9 mouse cellular contexts compared by ENCODE assay signal in the genomic region with DNA sequence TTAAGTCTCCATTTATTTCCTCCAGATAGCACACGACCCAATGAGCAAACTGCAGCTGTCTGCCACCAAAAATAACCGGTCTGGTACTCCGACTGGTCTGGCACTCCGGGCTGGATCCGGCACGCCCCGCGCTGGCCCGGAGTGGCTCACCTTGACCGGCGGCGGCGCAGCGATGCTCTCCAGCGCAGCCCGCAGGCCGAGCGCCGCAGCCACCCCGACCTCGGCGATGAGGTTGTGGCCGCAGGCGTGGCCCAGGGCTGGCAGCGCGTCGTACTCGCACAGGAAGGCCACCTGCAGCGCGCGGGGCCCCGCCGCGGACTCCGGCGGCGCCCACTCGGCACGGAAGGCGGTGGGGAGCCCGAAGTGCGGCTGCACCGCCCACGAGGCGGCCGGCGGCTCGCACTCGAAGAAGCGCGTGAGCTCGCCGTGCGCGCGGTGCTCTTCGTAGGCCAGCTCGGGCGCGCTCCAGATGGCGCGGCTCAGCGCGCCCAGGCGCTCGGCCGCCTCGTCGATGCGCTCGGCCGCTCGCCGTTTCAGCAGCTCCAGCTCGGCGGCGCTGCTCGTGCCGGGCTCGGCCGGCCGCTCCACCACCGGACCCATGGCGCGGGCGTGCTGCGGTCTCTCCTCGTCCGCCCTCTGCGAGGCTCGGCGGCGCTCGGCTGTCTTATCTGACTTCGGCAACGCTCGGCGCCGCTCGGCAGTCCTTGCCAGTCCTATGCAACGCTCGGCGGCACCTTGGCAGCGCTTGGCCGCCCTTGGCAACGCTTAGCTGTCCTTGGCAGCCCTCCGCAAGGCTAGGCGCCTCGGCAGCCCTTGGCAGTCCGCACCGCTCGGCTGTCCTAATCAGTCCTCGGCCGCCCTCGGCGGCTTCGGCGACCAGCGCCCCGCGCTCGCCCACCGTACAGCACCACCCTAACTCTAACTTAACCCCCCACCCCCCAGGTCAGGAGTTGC. TPM values are rescaled to one million over a fixed set of nuclear protein-coding genes. Genes with fewer than 3 reads are reported as not detected.
DNase-seq lines count a peak whose midpoint lies in the region; ATAC-seq and TF ChIP-seq lines count a peak whose summit lies in the region.
"Had no signal": no experiment of that assay in that cellular context is flagged by ENCODE, and none has a peak within 500 bp of the region (broad histone marks: within the 10 kb centered on the region; RNA-seq: fewer than 3 reads in every experiment).

No protein-coding gene starts in this region.

- H3K9me3 ChIP-seq in embryonic facial prominence, embryonic 12.5 days: no peaks in the 10 kb centered on the region
- H3K9me3 ChIP-seq in intestine, postnatal 0 days (ENCODE audit: control insufficient read depth): no peaks in the 10 kb centered on the region
- no peaks in the 10 kb centered on the region for H3K9me3 ChIP-seq in midbrain, embryonic 10.5 days (replicated peaks)

- TF ChIP-seq CTCF in intestine, postnatal 0 days (IDR thresholded peaks at IDR 0.05; ENCODE audit: low read depth): peak; percentile 65

- WGBS in embryonic facial prominence, embryonic 12.5 days: under 1% methylated on average over 121 of the region's 123 CpGs
- under 1% methylated on average over 101 of the region's 123 CpGs for WGBS in intestine, postnatal 0 days
- WGBS in midbrain, embryonic 10.5 days: under 1% methylated on average over 123 of the region's 123 CpGs

- no peaks in the 10 kb centered on the region for H3K4me1 ChIP-seq in embryonic facial prominence, embryonic 12.5 days
- no peaks in the 10 kb centered on the region for H3K4me1 ChIP-seq in intestine, postnatal 0 days (replicated peaks; ENCODE audit: control insufficient read depth, insufficient read depth, low read length)
- peaks cover 13% of the 10 kb centered on the region for H3K4me1 ChIP-seq in midbrain, embryonic 10.5 days

- peak overlapping the region; percentile 96 for H3K4me2 ChIP-seq in embryonic facial prominence, embryonic 12.5 days (replicated peaks)
- H3K4me2 ChIP-seq in intestine, postnatal 0 days (replicated peaks; ENCODE audit: low read depth): peak overlapping the region; percentile 93

- peak; percentile 87 for ATAC-seq in embryonic facial prominence, embryonic 12.5 days (ENCODE audit: insufficient number of reproducible peaks, insufficient read depth, low FRiP score, low TSS enrichment)
- ATAC-seq in granulocyte monocyte progenitor cell, adult 5-6 weeks (replicated peaks; ENCODE audit: poor library complexity, severe bottlenecking): peak; percentile 79
- peak; percentile 91 for ATAC-seq in intestine, postnatal 0 days

- H3K36me3 ChIP-seq in embryonic facial prominence, embryonic 12.5 days: no peaks in the 10 kb centered on the region
- no peaks in the 10 kb centered on the region for H3K36me3 ChIP-seq in intestine, postnatal 0 days (ENCODE audit: control insufficient read depth, insufficient read depth)
- H3K36me3 ChIP-seq in midbrain, embryonic 10.5 days: no peaks in the 10 kb centered on the region

- peak overlapping the region; percentile 59 for H3K4me3 ChIP-seq in embryonic facial prominence, embryonic 12.5 days
- H3K4me3 ChIP-seq in intestine, postnatal 0 days (ENCODE audit: low read depth, low read length): peak overlapping the region; percentile 57
- H3K4me3 ChIP-seq in midbrain, embryonic 10.5 days: peak overlapping the region; percentile 67

- H3K27ac ChIP-seq in embryonic facial prominence, embryonic 12.5 days: peak overlapping the region; percentile 77
- peak overlapping the region; percentile 86 for H3K27ac ChIP-seq in intestine, postnatal 0 days (ENCODE audit: low read depth, low read length)
- peak overlapping the region; percentile 86 for H3K27ac ChIP-seq in midbrain, embryonic 10.5 days (replicated peaks)

- DNase-seq in adrenal gland, postnatal 10 days: peak; percentile 97
- peak; percentile 83 to 84 for DNase-seq in left cerebral cortex, postnatal 36 days (ENCODE audit: low spot score in 2 of 2)
- DNase-seq in midbrain, embryonic 10.5 days (ENCODE audit: low spot score): peak; percentile 83
- DNase-seq in skeletal muscle tissue, adult 2 months (ENCODE audit: low read depth, low spot score): peak; percentile 95
- DNase-seq in yolk sac, embryonic 10.5 days (ENCODE audit: low spot score): peak; percentile 71

- peak overlapping the region; percentile 66 for H3K9ac ChIP-seq in embryonic facial prominence, embryonic 12.5 days
- H3K9ac ChIP-seq in intestine, postnatal 0 days (ENCODE audit: low read depth, low read length): peak overlapping the region; percentile 57

- intact Hi-C loops in left cerebral cortex, postnatal 36 days (cut with DNase I): loop anchor here (2.0 kb wide), 1 partner anchor 58 kb away; no protein-coding TSS in a partner anchor

- peaks cover 13% of the 10 kb centered on the region; the same call in 1 of the 2 replicates for H3K27me3 ChIP-seq in embryonic facial prominence, embryonic 12.5 days
- H3K27me3 ChIP-seq in intestine, postnatal 0 days (replicated peaks; ENCODE audit: control insufficient read depth, insufficient read depth, low read length): no peaks in the 10 kb centered on the region
- H3K27me3 ChIP-seq in midbrain, embryonic 10.5 days (ENCODE audit: low read depth, poor library complexity, severe bottlenecking): peaks cover 23% of the 10 kb centered on the region

RNA-seq across cellular contexts. Expression of a gene that starts 0.5 kb away (rescaled TPM):
- total RNA-seq in adrenal gland, postnatal 10 days (2021): 10 to 100 TPM; 31.3 to 46.6 TPM
- 2.1 TPM in 2 replicates for polyA plus RNA-seq in embryonic facial prominence, embryonic 12.5 days (2016; fragmentation: Nextera tagmentation; extraction: Ambion mirVana)
- not detected in 2 replicates for total RNA-seq in granulocyte monocyte progenitor cell, adult 5-6 weeks (2014; fragmentation: Nextera tagmentation)
- total RNA-seq in granulocyte monocyte progenitor cell, adult 5-6 weeks (2017): 0.62 TPM in 1 of 2 replicates, not detected in the other
- polyA plus RNA-seq in intestine, postnatal 0 days (2015; fragmentation: Nextera tagmentation; extraction: Ambion mirVana): 1.8 and 1.9 TPM in 2 replicates
- total RNA-seq in left cerebral cortex, postnatal 36 days (2021): 1 to 10 TPM; 5.8 to 6.1 TPM
- polyA plus RNA-seq in midbrain, embryonic 10.5 days (2016; fragmentation: Nextera tagmentation; extraction: Ambion mirVana): 1.1 TPM in 2 replicates
- total RNA-seq: neutrophil, adult 5-6 weeks had no signal

RNA-seq across cellular contexts. Expression of a gene that starts 19.7 kb away (rescaled TPM):
- 1 to 10 TPM; 1.7 to 2.2 TPM for total RNA-seq in adrenal gland, postnatal 10 days (2021)
- 14.9 and 15.5 TPM in 2 replicates for polyA plus RNA-seq in embryonic facial prominence, embryonic 12.5 days (2016; fragmentation: Nextera tagmentation; extraction: Ambion mirVana)
- total RNA-seq in granulocyte monocyte progenitor cell, adult 5-6 weeks (2014; fragmentation: Nextera tagmentation): not detected in 2 replicates
- not detected in 2 replicates for total RNA-seq in granulocyte monocyte progenitor cell, adult 5-6 weeks (2017)
- polyA plus RNA-seq in intestine, postnatal 0 days (2015; fragmentation: Nextera tagmentation; extraction: Ambion mirVana): 1.5 and 2.0 TPM in 2 replicates
- total RNA-seq in left cerebral cortex, postnatal 36 days (2021): 10 to 100 TPM; 23.6 to 26.8 TPM
- 4.7 and 6.5 TPM in 2 replicates for polyA plus RNA-seq in midbrain, embryonic 10.5 days (2016; fragmentation: Nextera tagmentation; extraction: Ambion mirVana)
- total RNA-seq: neutrophil, adult 5-6 weeks had no signal

RNA-seq across cellular contexts. Expression of a gene that starts 56.7 kb away (rescaled TPM):
- total RNA-seq in adrenal gland, postnatal 10 days (2021): under 1 TPM in 1 of 2 experiments, not detected in 1; 0.15 TPM
- 0.06 TPM in 1 of 2 replicates, not detected in the other for polyA plus RNA-seq in embryonic facial prominence, embryonic 12.5 days (2016; fragmentation: Nextera tagmentation; extraction: Ambion mirVana)
- total RNA-seq in granulocyte monocyte progenitor cell, adult 5-6 weeks (2014; fragmentation: Nextera tagmentation): not detected in 2 replicates
- total RNA-seq in granulocyte monocyte progenitor cell, adult 5-6 weeks (2017): not detected in 2 replicates
- 0.12 and 0.20 TPM in 2 replicates for polyA plus RNA-seq in intestine, postnatal 0 days (2015; fragmentation: Nextera tagmentation; extraction: Ambion mirVana)
- under 1 TPM in 1 of 2 experiments, not detected in 1; 0.27 TPM for total RNA-seq in left cerebral cortex, postnatal 36 days (2021)
- 0.07 TPM in 1 of 2 replicates, not detected in the other for polyA plus RNA-seq in midbrain, embryonic 10.5 days (2016; fragmentation: Nextera tagmentation; extraction: Ambion mirVana)
- total RNA-seq: neutrophil, adult 5-6 weeks had no signal

Comparison
In these comparisons a context has a peak if more than half of its experiments do, and no peak if none do; other contexts are left out.
1. Peak in every context shown above with its lines: DNase-seq, ATAC-seq, H3K4me3 ChIP-seq and H3K27ac ChIP-seq.
2. RNA of a gene that starts 0.5 kb away (total RNA-seq): 31.3 to 46.6 TPM in adrenal gland, postnatal 10 days; 5.8 to 6.1 TPM in left cerebral cortex, postnatal 36 days and 0.62 TPM in granulocyte monocyte progenitor cell, adult 5-6 weeks; every median in the first group is over 4 times any median in the second.
3. RNA of a gene that starts 19.7 kb away (total RNA-seq): 23.6 to 26.8 TPM in left cerebral cortex, postnatal 36 days; 1.7 to 2.2 TPM in adrenal gland, postnatal 10 days and not detected in granulocyte monocyte progenitor cell, adult 5-6 weeks; every median in the first group is over 4 times any median in the second.